In the genomic region with DNA sequence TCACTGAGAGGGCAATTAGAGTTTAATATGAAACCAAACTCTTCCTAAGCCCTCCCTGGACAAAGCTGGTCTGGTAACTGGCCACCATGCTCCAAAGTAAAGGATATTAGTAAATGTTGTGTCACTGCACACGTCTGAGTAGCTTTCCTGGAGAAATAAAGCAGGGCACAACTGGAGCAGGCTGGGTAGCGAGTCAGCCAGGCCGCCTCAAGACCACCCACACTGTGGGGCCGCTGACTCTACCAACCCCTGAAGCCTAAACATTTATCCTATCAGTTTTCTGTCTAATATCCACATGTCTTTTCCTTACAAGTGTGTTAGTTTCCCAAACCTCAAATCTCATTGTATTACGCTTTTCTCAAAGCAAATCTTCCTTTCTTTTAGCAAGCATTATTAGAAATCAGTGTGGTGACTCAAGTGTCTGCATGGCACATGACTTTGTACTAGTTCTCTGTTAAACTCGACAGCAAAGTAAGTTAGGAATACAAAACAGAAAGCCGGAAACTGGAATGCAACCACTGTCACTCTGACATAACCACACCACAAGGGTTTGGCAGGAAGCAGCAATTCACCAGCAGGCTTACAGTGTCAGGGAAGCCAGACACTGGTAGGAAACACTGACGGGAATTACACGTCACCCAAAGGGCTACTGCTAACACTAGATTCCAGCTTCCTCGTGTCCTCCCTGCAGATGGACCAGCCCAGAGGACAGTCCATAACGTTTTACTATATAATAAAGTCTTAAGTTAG, we compare ENCODE assay signal across 11 mouse cellular contexts. TPM values are rescaled to one million over a fixed set of nuclear protein-coding genes. Genes with fewer than 3 reads are reported as not detected.
DNase-seq lines count a peak whose midpoint lies in the region; ATAC-seq lines count a peak whose summit lies in the region.
"Had no signal": no experiment of that assay in that cellular context is flagged by ENCODE, and none has a peak within 500 bp of the region (broad histone marks: within the 10 kb centered on the region; RNA-seq: fewer than 3 reads in every experiment).

No protein-coding gene starts in this region.

- WGBS in kidney, embryonic 14.5 days = 66% methylated on average over 11 of the region's 11 CpGs
- 45% methylated on average over 11 of the region's 11 CpGs for WGBS in stomach, embryonic 16.5 days

- no peaks in the 10 kb centered on the region for H3K9me3 ChIP-seq in kidney, embryonic 14.5 days (ENCODE audit: control insufficient read depth, low read length)
- H3K9me3 ChIP-seq in stomach, embryonic 16.5 days (replicated peaks; ENCODE audit: control insufficient read depth, low read length) = no peaks in the 10 kb centered on the region
- H3K9me3 ChIP-seq: hindbrain, embryonic 15.5 days; midbrain, embryonic 13.5 days had no signal

- 0 out of 2 replicates have a peak, but pooled peaks cover 6% of the 10 kb centered on the region for H3K4me1 ChIP-seq in kidney, embryonic 14.5 days (ENCODE audit: control insufficient read depth, insufficient read depth, low read length)
- H3K4me1 ChIP-seq in stomach, embryonic 16.5 days (ENCODE audit: control insufficient read depth, insufficient read depth, low read length) = peaks cover 13% of the 10 kb centered on the region
- H3K4me1 ChIP-seq: hindbrain, embryonic 15.5 days; midbrain, embryonic 13.5 days had no signal

- no peak overlapping the region for H3K4me3 ChIP-seq in kidney, embryonic 14.5 days (ENCODE audit: low read length)
- H3K4me3 ChIP-seq in stomach, embryonic 16.5 days (replicated peaks; ENCODE audit: low read length) = no peak overlapping the region
- H3K4me3 ChIP-seq: hindbrain, embryonic 15.5 days; midbrain, embryonic 13.5 days had no signal

- H3K27ac ChIP-seq in kidney, embryonic 14.5 days (ENCODE audit: low read depth, low read length) = no peak overlapping the region
- no peak overlapping the region; the same call in 1 of the 2 replicates for H3K27ac ChIP-seq in stomach, embryonic 16.5 days (ENCODE audit: low read length)
- H3K27ac ChIP-seq: hindbrain, embryonic 15.5 days; midbrain, embryonic 13.5 days had no signal

- no peak for ATAC-seq in kidney, embryonic 14.5 days (ENCODE audit: low FRiP score, low TSS enrichment)
- no peak for ATAC-seq in stomach, embryonic 16.5 days (ENCODE audit: insufficient read depth, low FRiP score)
- ATAC-seq: midbrain, embryonic 13.5 days had no signal

- no peak overlapping the region for H3K9ac ChIP-seq in kidney, embryonic 14.5 days (ENCODE audit: low read depth, low read length)
- H3K9ac ChIP-seq in stomach, embryonic 16.5 days (ENCODE audit: low read length) = no peak overlapping the region
- H3K9ac ChIP-seq: hindbrain, embryonic 15.5 days; midbrain, embryonic 13.5 days had no signal

- DNase-seq in kidney, adult 9 months = peak; percentile 47
- DNase-seq in fibroblast of lung, adult 2 months (ENCODE audit: low read depth) = peak; percentile 70
- peak; percentile 30 to 42 for DNase-seq in kidney, postnatal 36 days
- DNase-seq in right cerebral cortex, postnatal 10 days (ENCODE audit: low spot score in 2 of 2) = no peak
- DNase-seq in ovary, adult 18-20 months (ENCODE audit: low spot score) = no peak
- DNase-seq in retina, embryonic 14.5 days (ENCODE audit: low spot score) = no peak
- DNase-seq: thymus, postnatal 25 days had no signal

- H3K4me2 ChIP-seq in kidney, embryonic 14.5 days (replicated peaks; ENCODE audit: low read depth, low read length) = no peak overlapping the region
- H3K4me2 ChIP-seq in stomach, embryonic 16.5 days (ENCODE audit: low read depth, low read length) = 0 out of 2 replicates have a peak overlapping the region, but pooled peaks have one; percentile 13
- H3K4me2 ChIP-seq: hindbrain, embryonic 15.5 days; midbrain, embryonic 13.5 days had no signal

- H3K36me3 ChIP-seq in kidney, embryonic 14.5 days (ENCODE audit: control insufficient read depth, insufficient read depth, low read length) = peaks cover 19% of the 10 kb centered on the region; the same call in 1 of the 2 replicates
- H3K36me3 ChIP-seq in stomach, embryonic 16.5 days (ENCODE audit: control insufficient read depth, insufficient read depth, low read length) = peaks cover 4% of the 10 kb centered on the region; the same call in 1 of the 2 replicates

- no peaks in the 10 kb centered on the region for H3K27me3 ChIP-seq in kidney, embryonic 14.5 days (ENCODE audit: control insufficient read depth, insufficient read depth, low read length)
- no peaks in the 10 kb centered on the region for H3K27me3 ChIP-seq in stomach, embryonic 16.5 days (ENCODE audit: control insufficient read depth, insufficient read depth, low read length)
- H3K27me3 ChIP-seq: hindbrain, embryonic 15.5 days; midbrain, embryonic 13.5 days had no signal

RNA-seq across cellular contexts. Expression of a gene that starts 18.3 kb away (rescaled TPM):
- 69.5 and 95.1 TPM in 2 replicates for polyA plus RNA-seq in kidney, embryonic 14.5 days (2014; fragmentation: Nextera tagmentation; extraction: Ambion mirVana)
- 112 and 116 TPM in 2 replicates for polyA plus RNA-seq in stomach, embryonic 16.5 days (2015; fragmentation: Nextera tagmentation; extraction: Ambion mirVana)

Comparison
In these comparisons a context has a peak if more than half of its experiments do, and no peak if none do; other contexts are left out.
1. DNase-seq: peak in kidney, adult 9 months (single experiment), fibroblast of lung, adult 2 months (single experiment) and kidney, postnatal 36 days (2 of 2); none in right cerebral cortex, postnatal 10 days (0 of 2), ovary, adult 18-20 months (single experiment) and retina, embryonic 14.5 days (single experiment).